In genomic region chr5:136563996-136564395, GRCm38 (mm10) we compare ENCODE assay signal across 8 mouse cellular contexts. TPM values are rescaled to one million over a fixed set of nuclear protein-coding genes. Genes with fewer than 3 reads are reported as not detected.
A peak's percentile ranks its signal among the peaks of the same experiment; 100 is the strongest.
DNase-seq lines count a peak whose midpoint lies in the region; ATAC-seq and TF ChIP-seq lines count a peak whose summit lies in the region.

No protein-coding gene starts in this region.

- WGBS in cerebellum, adult 2 months: 30% methylated on average over 3 of the region's 3 CpGs
- WGBS in kidney, postnatal 0 days: 55% methylated on average over 3 of the region's 3 CpGs
- 49% methylated on average over 3 of the region's 3 CpGs for WGBS in embryonic facial prominence, embryonic 13.5 days
- WGBS in limb, embryonic 13.5 days: 39% methylated on average over 3 of the region's 3 CpGs
- WGBS in intestine, postnatal 0 days: 77% methylated on average over 3 of the region's 3 CpGs

- TF ChIP-seq CTCF in cerebellum, adult 2 months (IDR thresholded peaks at IDR 0.05; ENCODE audit: borderline replicate concordance, insufficient read depth, low read depth, low read length): no peak
- TF ChIP-seq CTCF in kidney, postnatal 0 days (IDR thresholded peaks at IDR 0.05; ENCODE audit: low read depth): no peak
- TF ChIP-seq CTCF in intestine, postnatal 0 days (IDR thresholded peaks at IDR 0.05; ENCODE audit: low read depth): no peak

- no peak for TF ChIP-seq POLR2A in cerebellum, adult 2 months (IDR thresholded peaks at IDR 0.05; ENCODE audit: borderline replicate concordance, insufficient read depth, low read length)

- H3K9me3 ChIP-seq in kidney, postnatal 0 days (replicated peaks; ENCODE audit: low read length): no peaks in the 10 kb centered on the region
- no peaks in the 10 kb centered on the region for H3K9me3 ChIP-seq in embryonic facial prominence, embryonic 13.5 days
- H3K9me3 ChIP-seq in limb, embryonic 13.5 days: no peaks in the 10 kb centered on the region
- no peaks in the 10 kb centered on the region for H3K9me3 ChIP-seq in intestine, postnatal 0 days (ENCODE audit: control insufficient read depth)

- peak overlapping the region; percentile 98; the same call in 1 of the 2 replicates for H3K4me2 ChIP-seq in kidney, postnatal 0 days (ENCODE audit: low read length)
- H3K4me2 ChIP-seq in embryonic facial prominence, embryonic 13.5 days: peak overlapping the region; percentile 19
- peak overlapping the region; percentile 97 for H3K4me2 ChIP-seq in limb, embryonic 13.5 days (replicated peaks)
- H3K4me2 ChIP-seq in intestine, postnatal 0 days (replicated peaks; ENCODE audit: low read depth): no peak overlapping the region

- H3K27ac ChIP-seq in cerebellum, adult 2 months (ENCODE audit: insufficient read depth, low read length): no peak overlapping the region
- no peak overlapping the region for H3K27ac ChIP-seq in kidney, postnatal 0 days
- no peak overlapping the region for H3K27ac ChIP-seq in embryonic facial prominence, embryonic 13.5 days
- H3K27ac ChIP-seq in limb, embryonic 13.5 days: no peak overlapping the region
- no peak overlapping the region for H3K27ac ChIP-seq in intestine, postnatal 0 days (ENCODE audit: low read depth, low read length)

- H3K36me3 ChIP-seq in kidney, postnatal 0 days (ENCODE audit: insufficient read depth, low read length): no peaks in the 10 kb centered on the region
- H3K36me3 ChIP-seq in embryonic facial prominence, embryonic 13.5 days: no peaks in the 10 kb centered on the region
- no peaks in the 10 kb centered on the region for H3K36me3 ChIP-seq in limb, embryonic 13.5 days
- H3K36me3 ChIP-seq in intestine, postnatal 0 days (ENCODE audit: control insufficient read depth, insufficient read depth): no peaks in the 10 kb centered on the region

- no peak overlapping the region for H3K4me3 ChIP-seq in cerebellum, adult 2 months (replicated peaks; ENCODE audit: insufficient read depth, low read depth, low read length)
- H3K4me3 ChIP-seq in kidney, postnatal 0 days (replicated peaks; ENCODE audit: low read depth, low read length): no peak overlapping the region
- H3K4me3 ChIP-seq in embryonic facial prominence, embryonic 13.5 days: no peak overlapping the region
- no peak overlapping the region for H3K4me3 ChIP-seq in limb, embryonic 13.5 days
- H3K4me3 ChIP-seq in intestine, postnatal 0 days (ENCODE audit: low read depth, low read length): no peak overlapping the region

- H3K9ac ChIP-seq in kidney, postnatal 0 days (ENCODE audit: low read depth, low read length): no peak overlapping the region
- H3K9ac ChIP-seq in embryonic facial prominence, embryonic 13.5 days: no peak overlapping the region
- no peak overlapping the region for H3K9ac ChIP-seq in limb, embryonic 13.5 days
- no peak overlapping the region for H3K9ac ChIP-seq in intestine, postnatal 0 days (ENCODE audit: low read depth, low read length)

- ATAC-seq in kidney, postnatal 0 days (replicated peaks; ENCODE audit: low FRiP score, low read depth): no peak
- no peak for ATAC-seq in embryonic facial prominence, embryonic 13.5 days (ENCODE audit: insufficient number of reproducible peaks, insufficient read depth, low FRiP score, low TSS enrichment, low read depth)
- ATAC-seq in limb, embryonic 13.5 days (ENCODE audit: low FRiP score, low read depth): no peak
- ATAC-seq in intestine, postnatal 0 days: no peak

- H3K27me3 ChIP-seq in cerebellum, adult 2 months (ENCODE audit: control insufficient read depth, insufficient read depth, low read length): no peaks in the 10 kb centered on the region
- H3K27me3 ChIP-seq in kidney, postnatal 0 days (ENCODE audit: insufficient read depth, low read length): no peaks in the 10 kb centered on the region
- H3K27me3 ChIP-seq in embryonic facial prominence, embryonic 13.5 days: peaks cover 36% of the 10 kb centered on the region
- peaks cover 25% of the 10 kb centered on the region for H3K27me3 ChIP-seq in limb, embryonic 13.5 days
- H3K27me3 ChIP-seq in intestine, postnatal 0 days (replicated peaks; ENCODE audit: control insufficient read depth, insufficient read depth, low read length): no peaks in the 10 kb centered on the region

- DNase-seq in cerebellum, adult 9-10 months: peak; percentile 17
- no peak for DNase-seq in cerebellum, adult 2 months
- DNase-seq in kidney, postnatal 0 days (ENCODE audit: low spot score): no peak
- DNase-seq in kidney, postnatal 36 days: no peak
- DNase-seq in layer of hippocampus, adult 18-20 months (ENCODE audit: low spot score in 2 of 2): no peak

- H3K4me1 ChIP-seq in cerebellum, adult 2 months (ENCODE audit: control insufficient read depth, insufficient read depth, low read length): no peaks in the 10 kb centered on the region
- 0 out of 2 replicates have a peak, but pooled peaks cover 7% of the 10 kb centered on the region for H3K4me1 ChIP-seq in kidney, postnatal 0 days (replicated peaks; ENCODE audit: insufficient read depth, low read length)
- peaks cover 56% of the 10 kb centered on the region for H3K4me1 ChIP-seq in embryonic facial prominence, embryonic 13.5 days
- H3K4me1 ChIP-seq in limb, embryonic 13.5 days: peaks cover 53% of the 10 kb centered on the region
- H3K4me1 ChIP-seq in intestine, postnatal 0 days (replicated peaks; ENCODE audit: control insufficient read depth, insufficient read depth, low read length): peaks cover 7% of the 10 kb centered on the region; the same call in 1 of the 2 replicates

RNA-seq across cellular contexts. Expression of gene Cux1, which starts 3.3 kb away (rescaled TPM):
- polyA plus RNA-seq in cerebellum, adult 2 months (2012; rRNA removed): 69.2 and 74.4 TPM in 2 replicates
- polyA plus RNA-seq in kidney, postnatal 0 days (2015; fragmentation: Nextera tagmentation; extraction: Ambion mirVana): 73.4 and 84.0 TPM in 2 replicates
- polyA plus RNA-seq in embryonic facial prominence, embryonic 13.5 days (2015; fragmentation: Nextera tagmentation; extraction: Ambion mirVana): 78.6 and 82.7 TPM in 2 replicates
- 80.8 and 83.7 TPM in 2 replicates for polyA plus RNA-seq in limb, embryonic 13.5 days (2015; fragmentation: Nextera tagmentation; extraction: Ambion mirVana)
- 29.4 and 31.2 TPM in 2 replicates for polyA plus RNA-seq in intestine, postnatal 0 days (2015; fragmentation: Nextera tagmentation; extraction: Ambion mirVana)
- total RNA-seq in layer of hippocampus, adult 18-20 months (2021): 10 to 100 TPM; 38.2 to 39.5 TPM
